Mouse (Mus musculus): Measurements from ENCODE around the gene Otud3.

DNA sequence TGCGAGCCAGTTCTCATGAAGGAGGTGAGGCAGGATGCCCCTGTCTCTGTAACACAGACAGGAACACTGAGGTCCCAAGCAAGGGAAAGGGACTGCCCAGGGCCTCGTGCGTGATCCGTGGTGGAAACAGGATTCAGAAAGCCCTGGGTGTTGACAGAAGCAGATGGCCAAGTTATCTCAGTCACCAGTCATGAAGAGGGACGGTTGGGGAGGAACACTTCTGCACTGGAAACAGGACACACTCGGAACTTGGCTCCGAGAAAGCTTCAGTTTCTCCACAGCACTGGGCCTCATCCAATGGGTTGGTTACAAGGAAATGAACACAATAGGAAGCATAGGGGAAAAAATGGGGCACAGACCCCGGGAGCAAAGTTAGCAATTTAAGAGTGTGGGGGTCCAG is 35.0 kb downstream of the Otud3 start:
- TF ChIP-seq CTCF (conservative IDR thresholded peaks at IDR 0.05; ENCODE audit: low read length) (no peak), POU5F1 (IDR thresholded peaks at IDR 0.05; ENCODE audit: borderline replicate concordance, low read length) (no peak)

Measured in E14TG2a.4 (cell line).